Mouse (Mus musculus) layer of hippocampus, postnatal 25 days (tissue): Measurements from ENCODE around the gene Yju2. TPM values are rescaled to one million over a fixed set of nuclear protein-coding genes. Genes with fewer than 3 reads are reported as not detected.

Experiments used
- DNase-seq, 2 experiments: peaks; one replicate each; pipeline ENCODE4 v3.0.0; 2022; ENCODE audit warnings: mixed read lengths in 2 of 2, low spot score in 1 of 2; ENCODE audit errors: extremely low spot score in 1 of 2
- total RNA-seq, 2 experiments: library from RNA; stranded (reverse); gene quantifications; 2 replicates each; pipeline ENCODE4 v1.2.3; 2021

Yju2 gene
- total RNA-seq, 2 experiments from 2014 or later: 16.7 to 16.9 TPM

DNA sequence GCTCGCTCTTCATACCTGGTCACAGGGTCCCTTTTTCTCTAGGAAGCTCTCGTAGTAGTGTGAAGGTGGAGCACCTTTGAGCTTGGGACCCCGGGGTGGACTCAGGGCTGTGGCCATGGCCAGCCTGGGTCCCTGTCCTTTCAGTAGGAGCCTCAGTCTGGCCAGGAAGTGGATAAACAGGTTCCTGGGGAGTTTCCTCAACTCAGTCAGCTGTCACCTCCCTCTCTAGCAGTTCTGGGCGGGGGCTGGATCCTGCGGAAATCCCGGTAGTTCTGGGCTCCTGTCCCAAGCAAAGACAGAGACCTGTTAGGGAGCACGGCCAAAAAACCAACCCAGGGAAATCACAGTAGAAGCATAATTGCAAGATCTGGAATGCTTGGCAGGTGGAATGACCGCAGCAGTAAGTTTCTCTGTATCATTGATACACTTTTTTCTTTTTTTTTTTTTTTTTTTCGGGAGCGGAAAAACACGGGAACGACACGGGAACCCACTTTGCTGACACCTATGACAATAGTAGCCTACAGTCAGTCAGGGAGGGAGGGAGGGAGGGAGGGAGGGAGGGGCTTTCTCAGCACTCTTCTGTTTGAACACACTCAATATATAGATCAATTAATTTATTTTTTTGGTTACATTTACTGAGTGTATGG is 46.6 kb downstream of the Yju2 start, which contains the start of the genes Stap2 and Mpnd:
Gene Stap2, minus strand, starts transcription at position 170 of the 647 bp plus-strand sequence.
Gene Mpnd, plus strand, starts transcription at position 297 of the 647 bp plus-strand sequence.
- DNase-seq: no peak

DNA sequence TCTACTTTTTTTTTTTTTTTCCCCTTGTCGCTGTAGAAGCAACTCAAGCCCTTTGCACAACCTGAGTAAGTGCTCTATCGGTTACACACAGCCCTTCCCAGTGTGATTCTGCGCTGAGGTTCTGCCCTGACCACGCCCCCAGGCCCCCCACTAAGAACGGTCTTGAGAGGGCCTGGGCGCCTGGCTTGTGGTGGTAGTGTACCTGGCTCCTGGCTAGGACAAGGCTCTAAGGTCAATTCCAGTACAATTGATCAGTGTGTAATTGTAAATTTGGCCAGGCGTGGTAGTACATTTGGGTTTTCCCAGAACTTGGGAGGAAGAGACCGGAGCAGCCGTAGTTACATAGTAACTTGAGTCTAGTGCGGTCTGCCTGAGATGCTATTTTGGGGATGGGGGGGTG is 48.1 kb downstream of the Yju2 start:
- DNase-seq: no peak

GRCm38 (mm10) chr17:56007444-56008355 is 48.8 kb downstream of the Yju2 start:
- DNase-seq: no peak

DNA sequence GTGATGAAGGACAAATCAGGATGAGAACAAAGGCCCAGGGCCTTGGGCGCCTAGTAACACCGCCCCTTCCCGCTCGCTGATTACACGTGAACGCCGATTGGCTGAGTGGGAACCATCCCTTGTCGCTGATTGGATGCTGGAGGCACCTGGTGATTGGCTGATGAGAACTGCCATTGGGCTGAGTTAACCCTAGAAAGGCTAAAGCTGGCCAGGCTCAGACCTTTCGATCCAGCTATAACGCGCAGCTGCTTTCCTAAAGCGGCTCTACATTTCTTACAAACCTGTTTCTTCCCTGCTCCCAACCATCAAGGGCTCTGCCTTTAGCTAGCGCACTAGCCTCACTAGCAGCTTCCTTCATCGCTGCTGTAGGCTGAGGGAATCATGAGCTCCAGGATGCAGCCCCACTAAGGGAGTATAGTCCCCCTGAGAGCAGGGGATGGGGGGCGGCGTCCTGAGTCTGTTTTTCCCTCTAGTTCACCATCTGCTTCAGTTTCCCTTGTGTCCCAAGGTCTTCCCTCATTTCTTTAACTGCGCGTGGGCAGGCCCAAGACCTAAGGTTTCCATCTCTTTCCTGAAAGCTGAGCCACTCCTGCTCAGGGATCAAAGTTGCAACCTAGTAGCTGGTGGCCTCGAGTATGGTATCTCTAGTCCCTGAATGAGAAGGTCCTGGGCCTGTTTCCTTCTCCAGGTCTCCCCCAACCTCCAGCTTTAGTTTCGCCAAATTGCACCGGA is 49.6 kb downstream of the Yju2 start:
- peak; percentile 69 to 73 for DNase-seq

DNA sequence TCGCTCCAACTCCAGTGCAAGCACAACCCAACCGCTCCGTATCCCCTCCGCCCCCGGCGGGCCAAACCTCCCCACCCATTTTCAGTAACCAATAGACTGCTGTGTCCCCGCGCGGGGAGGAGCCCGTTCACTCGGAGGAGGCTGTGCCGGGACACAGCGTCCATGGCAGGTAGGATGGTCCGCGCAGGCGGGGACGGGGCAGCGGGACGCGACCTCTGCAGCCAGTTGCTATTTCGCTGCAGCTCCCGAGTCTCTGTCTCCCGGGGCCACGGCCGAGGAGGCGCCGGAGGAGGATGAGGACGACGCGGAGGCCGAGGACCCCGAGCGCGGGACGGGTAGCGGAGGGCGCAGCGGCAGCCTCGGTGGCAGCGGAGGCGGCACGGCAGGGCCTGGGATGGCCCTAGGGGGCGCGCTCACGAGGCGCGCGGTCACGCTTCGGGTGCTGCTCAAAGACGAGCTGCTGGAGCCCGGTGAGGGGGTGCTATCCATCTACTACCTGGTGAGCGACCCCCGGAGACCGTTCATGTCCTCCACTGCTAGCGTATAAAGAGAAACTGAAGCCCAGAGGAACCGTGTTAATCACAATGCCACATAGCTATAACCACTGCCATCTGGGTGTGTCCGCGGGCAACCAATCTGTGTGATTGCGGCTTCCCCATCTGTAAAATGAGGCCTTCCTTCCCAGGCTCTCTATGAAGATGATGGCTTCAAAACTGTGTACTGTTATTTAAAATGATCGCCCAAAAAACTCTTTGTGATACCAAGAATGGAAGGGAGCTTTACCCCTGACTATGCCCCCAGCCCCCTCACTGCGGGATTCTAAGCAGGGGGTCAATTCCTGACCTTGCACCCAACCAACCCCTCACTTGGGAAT is 50.4 kb downstream of the Yju2 start:
- peak; percentile 81 to 88 for DNase-seq

- no peak for DNase-seq
These were observed 51.0 kb downstream of the Yju2 start for GRCm38 (mm10) chr17:56009962-56010240.

DNA sequence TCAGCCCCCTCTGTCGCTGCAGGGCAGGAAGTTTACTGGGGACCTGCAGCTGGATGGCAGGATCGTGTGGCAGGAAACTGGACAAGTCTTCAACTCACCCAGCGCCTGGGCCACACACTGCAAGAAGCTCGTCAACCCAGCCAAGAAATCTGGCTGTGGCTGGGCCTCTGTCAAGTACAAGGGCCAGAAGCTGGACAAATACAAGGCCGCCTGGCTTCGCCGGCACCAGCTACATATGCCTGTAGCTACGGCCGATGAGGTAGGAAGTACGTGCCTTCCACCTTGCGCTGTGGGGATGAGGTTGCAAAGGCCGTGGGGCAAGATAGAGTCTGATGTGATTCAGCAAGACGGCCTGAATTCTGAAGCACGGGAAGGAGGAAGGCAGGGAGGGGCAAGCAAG is 51.4 kb downstream of the Yju2 start:
- DNase-seq: no peak

DNA sequence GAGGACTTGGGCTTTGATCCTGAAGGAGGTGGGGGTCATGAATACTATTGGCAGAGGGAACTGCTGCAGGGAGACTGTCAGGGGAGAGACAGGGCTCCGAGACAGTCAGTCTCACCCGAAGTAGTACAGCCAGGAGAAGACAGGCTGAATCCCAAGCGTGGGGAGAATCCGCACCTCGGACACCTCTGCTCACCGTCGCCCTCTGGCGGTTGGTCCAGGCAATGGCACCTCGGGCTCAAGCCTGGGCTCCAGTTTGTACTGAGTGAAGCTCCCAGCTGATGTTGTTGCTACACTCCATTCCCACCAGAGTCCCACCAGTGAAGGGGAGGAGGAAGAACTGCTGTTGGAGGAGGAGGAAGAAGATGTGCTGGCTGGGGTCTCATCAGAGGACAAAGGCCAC is 51.8 kb downstream of the Yju2 start:
- DNase-seq: peak; percentile 71 to 88

- DNase-seq: no peak
These were observed 52.5 kb downstream of the Yju2 start for GRCm38 (mm10) chr17:56011441-56011840.

GRCm38 (mm10) chr17:56015293-56015692 is 56.4 kb downstream of the Yju2 start:
- DNase-seq: no peak

GRCm38 (mm10) chr17:56016382-56016781 is 57.5 kb downstream of the Yju2 start:
- no peak for DNase-seq

GRCm38 (mm10) chr17:56016793-56017785 is 58.2 kb downstream of the Yju2 start:
- DNase-seq: no peak

GRCm38 (mm10) chr17:56017848-56018247 is 58.9 kb downstream of the Yju2 start:
- no peak for DNase-seq

Other genes with a start within 250 kb of the Yju2 start
- 1 to 10 TPM; 5.4 to 6.7 TPM for gene Pot1b, start 246.5 kb upstream of the Yju2 start, total RNA-seq
- gene Adgre4, start 209.1 kb upstream of the Yju2 start, total RNA-seq: not detected
- 1 to 10 TPM; 6.1 to 7.0 TPM for gene Zfp119a, start 80.2 kb upstream of the Yju2 start, total RNA-seq
- 1 to 10 TPM; 5.8 TPM for gene Zfp959, start 67.0 kb upstream of the Yju2 start, total RNA-seq
- gene Zfp119b, start 9.6 kb upstream of the Yju2 start, total RNA-seq: 1 to 10 TPM; 3.1 to 3.4 TPM
- 1 to 10 TPM; 2.3 to 2.8 TPM for gene Ebi3, start 6.5 kb upstream of the Yju2 start, total RNA-seq
- 10 to 100 TPM; 24.3 to 29.0 TPM for gene Shd, start 11.4 kb downstream of the Yju2 start, total RNA-seq
- 10 to 100 TPM; 72.4 to 82.6 TPM for gene Fsd1, start 27.4 kb downstream of the Yju2 start, total RNA-seq
- gene Stap2, start 46.5 kb downstream of the Yju2 start, total RNA-seq: 1 to 10 TPM; 2.7 to 3.2 TPM
- 100 to 1,000 TPM; 110 to 116 TPM for gene Mpnd, start 46.6 kb downstream of the Yju2 start, total RNA-seq
- gene Sh3gl1, start 77.5 kb downstream of the Yju2 start, total RNA-seq: 10 to 100 TPM; 63.1 to 64.0 TPM
- gene Chaf1a, start 81.3 kb downstream of the Yju2 start, total RNA-seq: 1 to 10 TPM; 3.9 to 4.9 TPM
- 10 to 100 TPM; 83.3 to 87.4 TPM for gene Ubxn6, start 115.9 kb downstream of the Yju2 start, total RNA-seq
- gene Hdgfl2, start 120.5 kb downstream of the Yju2 start, total RNA-seq: 100 to 1,000 TPM in 1 of 2 experiments, 10 to 100 TPM in 1; 96.4 to 126 TPM
- gene Plin4, start 150.7 kb downstream of the Yju2 start, total RNA-seq: 1 to 10 TPM in 1 of 2 experiments, under 1 TPM in 1; 0.68 to 2.4 TPM
- under 1 TPM; 0.30 to 0.85 TPM for gene Plin5, start 158.5 kb downstream of the Yju2 start, total RNA-seq
- gene Lrg1, start 162.9 kb downstream of the Yju2 start, total RNA-seq: 1 to 10 TPM; 1.1 to 1.4 TPM
- 100 to 1,000 TPM; 141 to 143 TPM for gene Sema6b, start 181.2 kb downstream of the Yju2 start, total RNA-seq
- 1 to 10 TPM; 5.4 to 6.6 TPM for gene Tnfaip8l1, start 203.4 kb downstream of the Yju2 start, total RNA-seq
- gene Mydgf, start 224.8 kb downstream of the Yju2 start, total RNA-seq: 10 to 100 TPM; 39.4 to 41.4 TPM